Mouse (Mus musculus): Measurements from ENCODE around the gene Cnnm4.
"Not testable (repeated sequence)": the region's sequence is repeated elsewhere in the genome, so short reads cannot be mapped to it uniquely, and the experiment has no call there.

Gene Cnnm4

DNA sequence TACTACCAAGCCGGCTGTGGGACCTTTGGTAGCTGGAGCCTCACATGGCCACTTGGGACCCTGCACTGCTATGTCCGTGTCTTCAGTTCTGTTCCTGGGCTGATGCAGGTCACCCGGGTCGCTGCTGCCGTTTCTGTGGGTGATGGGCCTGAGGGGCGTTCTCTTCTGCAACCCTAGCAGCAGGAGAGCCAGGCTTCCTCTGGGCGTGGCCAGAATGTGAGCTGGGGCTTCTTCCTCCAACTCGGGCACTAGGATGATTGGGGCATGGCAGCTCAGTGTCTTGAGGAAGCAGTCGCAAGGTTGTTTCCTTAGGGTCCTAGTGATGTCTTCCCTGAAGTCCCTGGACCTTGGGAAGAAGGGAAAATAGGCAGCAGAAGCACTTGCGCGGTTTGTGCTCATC is 48.2 kb downstream of the Cnnm4 start:
- no peak for DNase-seq

DNA sequence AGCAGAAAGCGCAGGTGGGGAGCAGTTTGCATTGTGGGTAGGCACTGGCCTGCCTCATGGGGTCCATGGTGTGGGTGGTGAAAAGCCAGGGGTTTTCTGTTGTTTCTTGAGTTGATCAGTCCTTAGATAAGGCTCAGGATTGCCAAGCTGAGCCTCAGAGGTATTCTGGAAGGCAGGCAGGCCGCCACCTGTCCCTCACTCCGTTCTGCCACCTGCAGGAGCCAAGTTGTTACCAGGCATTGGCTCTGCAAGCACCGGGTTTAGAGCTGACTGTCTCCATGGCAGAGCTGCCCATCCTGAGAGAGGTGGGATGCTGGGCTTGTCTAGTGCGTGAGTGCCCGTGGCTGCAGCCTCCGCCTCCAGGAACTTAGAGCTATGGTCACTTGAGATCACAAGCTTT is 50.8 kb downstream of the Cnnm4 start:
- DNase-seq, result no peak

DNA sequence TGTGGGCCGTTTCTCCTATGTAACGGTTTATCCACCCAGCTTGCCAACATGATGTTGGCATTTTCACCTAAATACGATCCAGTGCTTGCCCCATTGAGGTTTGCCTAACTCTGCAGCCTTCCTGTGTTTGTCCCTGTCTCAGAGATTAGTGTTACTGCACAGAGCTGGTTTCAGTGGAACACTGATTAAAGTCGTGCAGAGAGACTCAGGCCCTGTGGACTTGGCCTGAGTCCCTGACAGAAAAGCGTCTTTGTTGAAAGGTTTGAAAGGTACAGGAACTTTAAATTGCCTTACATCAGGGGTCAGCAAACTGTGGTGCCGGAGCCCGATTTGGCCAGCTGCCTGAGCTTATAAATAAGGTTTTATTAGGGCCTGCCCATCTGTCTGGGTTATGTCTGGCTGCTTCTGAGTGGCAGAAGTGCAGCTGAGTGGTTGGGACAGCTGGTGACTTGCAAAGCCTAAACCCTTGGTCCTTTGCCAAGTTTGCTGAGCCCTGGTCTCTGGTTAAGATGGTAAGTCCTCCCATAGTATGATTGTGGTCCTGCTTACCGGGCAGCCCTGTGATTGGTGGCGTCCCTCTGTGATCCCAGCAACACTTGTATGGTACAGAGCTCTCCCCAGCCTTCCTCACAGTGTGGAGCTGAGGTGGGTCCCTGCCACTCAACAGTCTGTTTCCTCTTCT is 52.1 kb downstream of the Cnnm4 start:
- no peak for DNase-seq

DNA sequence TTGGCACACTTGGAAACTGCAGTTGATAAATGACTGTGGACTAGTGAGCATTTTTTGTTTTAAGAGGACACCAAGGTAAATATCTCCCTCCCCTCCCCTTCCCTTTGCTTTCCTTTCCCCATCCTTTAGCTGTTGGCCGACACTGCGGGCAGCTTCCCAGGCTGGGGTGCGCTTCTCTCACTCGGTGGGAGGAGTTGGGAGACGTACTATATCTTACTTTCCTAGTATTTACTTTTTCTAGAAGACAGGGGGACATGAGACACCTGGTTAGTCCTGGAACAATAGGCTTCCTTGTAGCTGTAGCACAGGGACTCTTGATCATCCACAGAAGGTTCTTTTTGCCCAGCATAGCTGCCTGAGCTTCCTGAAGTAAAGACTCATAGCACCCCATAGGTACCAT is 52.6 kb downstream of the Cnnm4 start:
- DNase-seq, result no peak

DNA sequence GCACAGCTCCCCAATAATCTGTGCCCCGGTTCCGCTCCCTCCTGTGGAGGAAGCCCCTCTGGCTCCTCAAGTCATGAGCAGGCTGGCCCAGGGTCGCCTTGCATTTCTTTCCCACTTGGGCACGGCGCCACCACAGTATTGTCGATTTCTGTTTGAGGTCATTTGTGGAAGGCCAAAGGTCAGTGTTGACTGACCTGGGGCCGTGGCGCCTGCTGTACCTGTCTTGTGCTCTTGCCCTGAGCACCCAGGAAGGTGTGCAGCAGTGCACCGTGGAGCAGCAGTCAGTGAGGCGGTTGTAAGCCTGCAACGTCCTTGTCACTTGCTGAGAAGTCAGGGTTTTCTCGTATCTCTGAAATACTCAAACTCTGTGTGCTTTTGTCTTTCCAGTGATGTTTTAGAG is 54.4 kb downstream of the Cnnm4 start:
- DNase-seq, result no peak

- no peak for DNase-seq
Observed at GRCm38 (mm10) chr1:36526903-36527302, 55.5 kb downstream of the Cnnm4 start.

DNA sequence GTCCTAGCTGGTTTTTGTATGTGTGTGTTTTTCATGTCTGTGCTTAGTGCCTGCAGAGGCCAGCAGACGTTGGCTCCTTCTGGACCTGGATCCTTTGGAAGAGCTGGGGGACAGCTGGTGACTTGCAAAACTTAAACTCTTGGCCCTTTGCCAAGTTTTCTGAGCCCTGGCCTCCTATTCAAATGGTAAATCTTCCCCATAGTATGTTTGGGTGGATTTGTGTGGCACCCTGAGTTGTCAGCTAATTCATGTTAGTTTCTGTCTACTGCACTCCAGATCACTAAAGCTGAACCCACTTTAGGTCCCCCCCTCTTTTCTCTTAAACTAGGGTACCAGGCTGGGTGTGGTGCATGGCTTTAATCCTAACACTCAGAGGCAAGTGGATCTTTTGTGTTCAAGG is 56.9 kb downstream of the Cnnm4 start:
- peak; percentile 36 for DNase-seq

- no peak for DNase-seq
Observed at GRCm38 (mm10) chr1:36529274-36529673, 57.9 kb downstream of the Cnnm4 start.

GRCm38 (mm10) chr1:36529875-36530274 is 58.5 kb downstream of the Cnnm4 start:
- DNase-seq, result no peak

DNA sequence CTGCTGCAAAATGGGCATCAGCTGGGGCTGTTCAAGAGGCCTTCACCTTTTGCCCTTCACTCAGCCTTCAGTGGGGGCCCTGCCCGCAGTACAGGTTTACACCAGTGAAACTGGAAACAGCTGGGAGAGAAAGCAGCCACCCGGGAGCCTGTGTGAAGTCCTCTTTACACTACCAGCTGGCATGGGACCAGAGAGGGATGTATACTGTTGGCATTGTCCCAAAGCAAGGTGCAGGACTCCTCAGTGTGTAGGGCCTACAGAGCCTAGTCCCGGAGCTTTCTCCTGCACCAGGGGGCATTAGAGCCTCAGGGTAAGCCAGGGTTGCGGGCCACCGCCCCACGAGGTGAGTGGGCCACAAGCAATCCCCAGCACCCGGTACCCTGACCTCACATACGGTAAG is 59.1 kb downstream of the Cnnm4 start:
- no peak for DNase-seq

DNA sequence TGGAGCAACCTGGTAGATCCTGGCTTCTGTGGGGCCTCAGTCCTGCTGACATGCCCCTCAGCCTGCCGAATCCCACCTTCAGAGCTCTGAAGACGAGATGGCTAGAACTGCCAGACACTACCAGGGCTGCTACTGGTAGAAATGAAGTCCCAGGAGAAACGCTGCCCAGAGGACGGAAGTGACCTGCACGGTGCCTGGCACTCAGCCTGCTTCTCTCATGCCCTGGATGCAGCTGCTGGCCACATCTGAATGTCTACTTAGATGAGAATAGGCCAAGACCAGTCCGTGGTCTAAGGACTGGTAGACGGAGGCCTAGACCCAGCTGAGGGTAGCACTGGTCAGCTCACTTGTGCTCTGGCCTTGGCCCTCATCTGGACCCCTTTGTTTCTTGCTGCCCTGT is 59.5 kb downstream of the Cnnm4 start:
- DNase-seq, result no peak

- DNase-seq, result no peak
Observed at GRCm38 (mm10) chr1:36531461-36531860, 60.0 kb downstream of the Cnnm4 start.

DNA sequence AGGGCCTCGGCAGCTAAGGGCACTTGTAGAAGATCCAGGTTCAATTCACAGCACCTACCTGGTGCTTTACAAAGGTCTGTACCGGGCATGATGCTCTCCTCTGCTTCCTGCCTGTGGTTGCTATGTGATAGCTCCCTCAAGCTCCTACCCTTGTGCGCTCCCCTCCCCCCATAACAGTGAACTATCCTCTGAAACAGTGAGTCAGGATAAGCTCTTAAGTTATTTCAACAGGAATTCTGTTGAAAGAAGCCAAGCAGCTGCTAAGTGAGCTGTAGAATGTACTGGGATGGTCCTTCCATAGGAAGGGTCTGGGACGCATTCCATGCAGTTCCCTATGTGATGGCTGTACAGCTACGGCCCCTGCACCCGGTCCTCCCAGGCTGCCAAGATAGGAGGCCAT is 62.1 kb downstream of the Cnnm4 start:
- no peak for DNase-seq

- DNase-seq, result no peak
Observed at GRCm38 (mm10) chr1:36534595-36535058, 63.2 kb downstream of the Cnnm4 start.

DNA sequence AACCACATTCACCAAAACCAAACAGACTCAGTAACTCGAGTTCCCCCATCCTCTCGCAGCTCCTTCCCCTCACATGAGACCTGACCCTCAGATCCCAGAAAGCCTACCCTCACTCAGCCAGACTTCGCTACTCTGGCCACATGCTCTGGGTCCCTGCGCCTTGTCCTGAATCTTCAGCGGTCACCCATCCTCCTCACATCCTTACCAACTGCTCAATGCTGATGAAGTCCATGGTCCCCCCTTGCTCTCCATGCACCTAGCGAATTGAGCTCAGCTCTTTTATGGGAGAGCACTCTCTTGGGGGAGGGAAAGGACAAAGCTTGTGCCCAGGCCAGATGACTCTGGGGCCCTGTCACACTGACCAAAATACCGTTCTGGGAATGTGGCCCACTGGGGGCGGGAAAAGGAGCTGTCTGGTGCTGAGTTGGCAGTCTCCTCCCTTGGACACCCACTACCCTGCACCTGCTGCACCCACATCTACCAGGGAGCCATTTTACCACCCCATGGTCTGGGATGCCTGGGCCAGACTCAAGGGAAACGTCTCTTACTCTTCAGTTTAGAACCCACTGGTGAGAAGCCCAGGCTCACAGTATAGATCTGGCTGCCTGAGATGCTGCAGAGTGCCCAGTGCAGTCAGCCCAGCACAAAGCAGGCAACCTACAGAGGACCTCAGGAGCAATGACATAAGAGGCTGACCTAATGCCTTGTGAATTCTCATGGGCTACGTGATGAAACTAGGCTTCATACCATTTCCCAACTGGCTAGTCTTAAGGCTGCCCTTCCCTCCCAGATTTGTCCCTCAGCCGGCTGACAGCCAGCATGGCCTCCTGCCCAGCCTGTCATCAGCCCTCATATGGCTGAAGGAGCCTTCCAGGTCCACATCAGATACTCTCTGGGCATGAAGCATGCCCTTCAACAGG is 64.3 kb downstream of the Cnnm4 start:
- DNase-seq, result no peak

DNA sequence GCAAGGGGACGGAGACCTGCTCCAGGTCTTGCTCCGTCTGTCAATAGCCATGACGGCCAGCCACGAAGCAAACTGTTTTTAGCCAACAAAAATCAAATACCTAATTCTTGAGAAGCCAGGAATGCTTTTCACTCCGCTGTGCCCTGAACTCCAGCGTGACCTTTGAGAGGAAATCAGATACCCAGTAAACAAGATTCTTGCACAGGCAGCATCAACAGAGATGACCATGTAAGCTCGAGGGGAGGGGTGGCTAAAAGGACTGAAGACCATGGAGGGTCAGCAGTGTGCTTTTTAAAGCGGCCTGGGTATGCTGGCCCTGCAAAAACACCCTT is 64.9 kb downstream of the Cnnm4 start:
- no peak for DNase-seq

DNA sequence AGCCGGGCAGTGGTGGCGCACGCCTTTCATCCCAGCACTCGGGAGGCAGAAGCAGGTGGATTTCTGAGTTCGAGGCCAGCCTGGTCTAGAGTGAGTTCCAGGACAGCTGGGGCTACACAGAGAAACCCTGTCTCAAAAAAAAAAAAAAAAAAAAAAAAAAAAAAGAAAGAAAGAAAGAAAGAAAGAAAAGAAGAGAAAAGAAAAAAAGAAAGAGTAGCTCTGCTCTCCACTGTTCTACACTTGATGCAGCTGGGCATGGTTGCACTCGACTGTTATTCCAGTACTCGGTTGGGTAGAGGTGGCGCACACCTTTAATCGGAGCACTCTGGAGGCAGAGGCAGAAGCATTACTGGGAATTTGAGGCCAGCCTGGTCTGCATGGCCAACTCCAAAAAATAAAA is 65.4 kb downstream of the Cnnm4 start, which contains the start of gene Ankrd23:
Ankrd23 (minus strand) TSS at position 101 of the 400 bp plus-strand sequence.
- not testable (repeated sequence) for DNase-seq

DNA sequence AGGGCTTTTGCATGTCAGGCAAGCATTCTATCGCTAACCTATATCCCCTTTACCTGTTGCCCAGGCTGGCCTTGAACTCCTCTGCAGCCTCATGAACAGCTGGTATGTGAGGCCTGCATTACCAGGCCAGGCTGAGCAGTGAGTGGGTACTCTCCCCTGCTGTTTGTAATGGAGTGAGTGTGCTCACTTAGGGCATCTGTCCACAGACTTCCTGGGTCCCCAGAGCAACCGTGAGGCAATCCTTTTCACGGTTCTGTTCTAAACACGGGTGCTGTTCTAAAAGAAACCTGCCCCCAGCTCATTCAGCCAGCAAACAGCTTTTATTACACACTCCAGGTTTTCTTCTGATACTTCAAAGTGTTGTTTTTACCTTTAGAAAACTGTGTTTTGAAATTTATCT is 67.3 kb downstream of the Cnnm4 start:
- no peak for DNase-seq

DNA sequence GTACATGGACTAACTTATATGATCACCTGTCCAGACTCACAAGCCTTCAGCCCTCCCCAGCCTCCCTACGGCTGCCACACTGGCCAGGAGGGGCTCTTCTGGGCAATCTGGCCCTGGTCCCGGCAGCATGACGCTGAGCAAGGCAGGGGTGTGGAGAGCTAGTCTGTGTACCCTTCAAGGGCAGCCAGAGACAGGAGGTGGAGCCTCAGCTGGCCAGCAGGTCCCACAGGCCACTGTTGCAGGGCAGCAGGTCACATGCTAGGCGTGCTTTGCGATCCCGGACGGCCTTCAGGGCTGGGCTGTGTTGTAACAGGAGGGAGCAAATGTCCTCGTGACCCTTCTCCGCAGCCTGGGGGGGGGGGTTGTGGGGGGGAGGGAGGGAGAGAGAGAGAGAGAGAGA is 67.8 kb downstream of the Cnnm4 start, which contains the start of gene Gm42417:
Gm42417 (minus strand) TSS at position 244 of the 400 bp plus-strand sequence.
- DNase-seq, result peak; percentile 41

DNA sequence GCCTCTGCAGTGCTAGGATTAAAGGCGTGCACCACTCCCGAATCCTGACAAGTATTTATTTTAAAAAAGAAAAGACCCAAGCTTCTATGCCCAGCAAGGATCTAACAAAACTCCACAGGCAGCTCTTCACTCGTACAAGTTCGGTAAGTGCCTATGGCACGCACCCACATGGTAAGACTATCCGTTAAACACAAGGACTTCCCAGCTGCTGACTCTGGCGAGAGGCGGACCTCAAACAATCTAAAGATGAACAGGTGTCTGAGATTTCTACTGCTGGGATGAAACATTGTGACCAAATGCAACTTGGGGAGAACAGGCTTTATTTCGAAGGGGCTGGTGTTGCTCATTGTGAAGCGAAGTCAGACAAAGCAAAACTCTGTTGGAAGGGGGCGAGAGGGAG is 68.7 kb downstream of the Cnnm4 start:
- DNase-seq, result no peak

DNA sequence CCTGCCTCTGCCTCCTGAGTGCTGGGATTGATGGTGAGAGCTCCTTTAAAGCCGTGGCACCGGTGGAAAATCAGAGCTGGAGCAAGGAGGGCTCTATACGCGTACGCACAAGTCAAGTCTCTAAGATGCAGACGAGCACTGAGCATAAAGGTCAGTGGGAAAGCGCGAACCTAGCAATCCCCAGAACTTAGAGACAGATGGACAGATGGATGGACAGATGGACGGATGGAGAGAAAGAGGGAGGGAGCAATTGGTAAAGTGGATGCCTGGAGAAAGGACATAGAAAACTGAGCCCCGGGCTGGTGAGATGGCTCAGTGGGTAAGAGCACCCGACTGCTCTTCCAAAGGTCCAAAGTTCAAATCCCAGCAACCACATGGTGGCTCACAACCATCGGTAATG is 69.4 kb downstream of the Cnnm4 start:
- no peak for DNase-seq

- DNase-seq, result no peak
Observed at GRCm38 (mm10) chr1:36541844-36542243, 70.4 kb downstream of the Cnnm4 start.

DNA sequence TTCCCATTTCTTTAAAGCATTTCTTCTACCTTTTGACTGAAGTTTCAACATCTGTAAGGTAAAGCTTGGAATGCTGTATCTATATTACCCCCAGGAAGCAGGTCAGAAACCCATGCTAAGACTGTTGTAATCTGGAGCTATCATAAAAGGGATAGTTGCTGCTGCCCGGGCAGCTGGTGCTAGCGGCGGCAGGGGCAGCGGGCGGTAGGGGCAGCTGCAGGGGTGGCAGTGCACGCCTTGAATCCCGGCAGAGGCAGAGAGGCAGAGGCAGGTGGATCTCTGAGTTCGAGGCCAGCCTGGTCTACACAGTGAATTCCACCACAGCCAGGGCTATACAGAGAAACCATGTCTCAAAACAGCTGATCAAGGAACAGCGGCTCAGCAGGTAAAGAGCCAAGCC is 71.5 kb downstream of the Cnnm4 start:
- DNase-seq, result no peak

DNA sequence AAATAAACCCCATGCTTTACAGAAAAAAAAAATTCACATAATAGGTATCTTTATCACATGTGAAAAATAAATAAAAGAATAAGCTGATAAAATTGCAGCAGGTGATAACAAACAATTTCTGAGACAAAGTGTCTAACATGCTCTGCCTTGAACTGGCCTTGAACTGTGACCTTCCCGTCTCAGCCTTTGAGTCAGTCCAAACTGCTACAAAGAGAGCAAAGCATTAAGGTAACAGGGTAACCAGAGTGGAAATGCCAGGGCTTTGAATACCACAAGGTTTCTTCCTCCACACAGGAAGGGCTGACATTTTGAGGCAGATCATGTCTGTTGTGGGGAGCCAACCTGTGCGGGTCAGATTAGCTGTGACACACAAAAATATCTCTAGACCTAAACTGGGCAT is 74.0 kb downstream of the Cnnm4 start:
- DNase-seq, result no peak

Data from embryo, embryonic 11 days (tissue).